ENCODE assay signal across 11 mouse cellular contexts in the genomic region with DNA sequence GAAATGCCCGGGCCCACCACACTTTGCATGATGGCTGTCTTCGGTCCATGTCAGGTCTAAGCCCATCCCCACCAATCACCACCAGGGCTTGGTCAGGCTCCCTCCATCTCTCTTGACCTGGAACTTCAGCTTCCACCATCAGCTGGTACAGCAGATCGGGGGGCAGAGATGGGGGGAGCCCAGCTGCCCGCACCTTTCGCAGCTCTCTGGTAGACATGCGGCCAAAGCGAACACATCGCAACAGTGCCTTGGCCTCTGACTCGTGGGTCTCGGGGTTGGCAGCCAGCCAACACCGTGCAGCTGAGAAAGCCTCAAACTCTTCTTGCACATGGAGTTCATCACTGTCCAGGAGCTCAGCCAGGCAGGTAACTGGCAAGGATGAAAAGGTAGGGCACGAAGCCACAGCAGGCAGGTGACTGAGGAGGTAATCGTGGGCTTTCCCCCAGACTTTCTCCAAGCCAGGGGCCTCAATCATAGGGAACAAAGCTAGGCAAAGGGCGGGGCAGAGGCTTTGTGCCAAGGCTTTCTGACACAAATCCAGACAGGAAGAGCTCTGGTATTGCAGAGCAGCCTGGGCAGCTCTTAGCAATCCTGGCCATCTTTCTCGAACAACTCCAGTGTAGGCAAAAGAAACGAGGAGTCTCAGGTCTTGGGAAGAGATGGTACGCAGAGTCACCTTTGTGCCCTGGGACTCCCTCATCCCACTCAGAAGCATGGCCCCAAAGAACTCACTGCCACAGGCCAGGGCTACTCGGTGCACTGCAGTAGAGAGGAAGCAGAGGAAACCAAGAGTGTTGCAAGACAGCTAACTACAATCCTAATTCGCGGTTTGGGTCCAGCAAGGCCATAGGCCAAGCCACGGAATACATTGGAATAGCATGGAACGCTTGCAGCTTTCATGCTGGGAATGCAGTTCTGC. TPM values are rescaled to one million over a fixed set of nuclear protein-coding genes. Genes with fewer than 3 reads are reported as not detected.
DNase-seq lines count a peak whose midpoint lies in the region; ATAC-seq lines count a peak whose summit lies in the region.
"Had no signal": no experiment of that assay in that cellular context is flagged by ENCODE, and none has a peak within 500 bp of the region (broad histone marks: within the 10 kb centered on the region; RNA-seq: fewer than 3 reads in every experiment).

No protein-coding gene starts in this region.

- ATAC-seq in embryonic facial prominence, embryonic 13.5 days (ENCODE audit: insufficient number of reproducible peaks, insufficient read depth, low FRiP score, low TSS enrichment, low read depth): 0 out of 2 replicates have a peak, but pooled peaks have one; percentile 13
- ATAC-seq in granulocyte monocyte progenitor cell, adult 5-6 weeks (replicated peaks; ENCODE audit: poor library complexity, severe bottlenecking): peak; percentile 61

- H3K4me1 ChIP-seq in embryonic facial prominence, embryonic 13.5 days: peaks cover 21% of the 10 kb centered on the region
- H3K4me1 ChIP-seq in embryonic facial prominence, embryonic 10.5 days: peaks cover 15% of the 10 kb centered on the region

- no peak overlapping the region for H3K27ac ChIP-seq in embryonic facial prominence, embryonic 13.5 days
- H3K27ac ChIP-seq in embryonic facial prominence, embryonic 10.5 days (replicated peaks): no peak overlapping the region
- H3K27ac ChIP-seq: lung, embryonic 15.5 days had no signal

- 85% methylated on average over 22 of the region's 22 CpGs for WGBS in embryonic facial prominence, embryonic 13.5 days
- WGBS in embryonic facial prominence, embryonic 10.5 days: 90% methylated on average over 22 of the region's 22 CpGs

- no peak overlapping the region for H3K9ac ChIP-seq in embryonic facial prominence, embryonic 13.5 days
- H3K9ac ChIP-seq: lung, embryonic 15.5 days had no signal

- H3K4me2 ChIP-seq in embryonic facial prominence, embryonic 13.5 days: no peak overlapping the region
- H3K4me2 ChIP-seq: lung, embryonic 15.5 days had no signal

- no peak for DNase-seq in embryonic facial prominence, embryonic 10.5 days (ENCODE audit: low spot score)
- DNase-seq in adrenal gland, postnatal 10 days: peak; percentile 52
- DNase-seq in lung, postnatal 36 days: peak; percentile 64
- no peak for DNase-seq in layer of hippocampus, postnatal 36 days
- no peak for DNase-seq in layer of hippocampus, postnatal 14 days (ENCODE audit: low spot score in 2 of 2)
- no peak for DNase-seq in right cerebral cortex, postnatal 25 days

- no peak overlapping the region for H3K4me3 ChIP-seq in embryonic facial prominence, embryonic 13.5 days
- H3K4me3 ChIP-seq in embryonic facial prominence, embryonic 10.5 days: no peak overlapping the region
- H3K4me3 ChIP-seq: erythroblast, embryonic 14.5 days; lung, embryonic 15.5 days had no signal

- peaks cover 25% of the 10 kb centered on the region for H3K27me3 ChIP-seq in embryonic facial prominence, embryonic 13.5 days
- peaks cover 27% of the 10 kb centered on the region for H3K27me3 ChIP-seq in embryonic facial prominence, embryonic 10.5 days (replicated peaks; ENCODE audit: low read depth, poor library complexity, severe bottlenecking)

- H3K36me3 ChIP-seq in embryonic facial prominence, embryonic 13.5 days: no peaks in the 10 kb centered on the region
- no peaks in the 10 kb centered on the region for H3K36me3 ChIP-seq in embryonic facial prominence, embryonic 10.5 days (replicated peaks)
- H3K36me3 ChIP-seq: lung, embryonic 15.5 days had no signal

- H3K9me3 ChIP-seq in embryonic facial prominence, embryonic 13.5 days: no peaks in the 10 kb centered on the region
- H3K9me3 ChIP-seq in embryonic facial prominence, embryonic 10.5 days: no peaks in the 10 kb centered on the region
- H3K9me3 ChIP-seq: lung, embryonic 15.5 days had no signal

RNA-seq across cellular contexts. Expression of gene Klhl33, which starts 4.5 kb away (rescaled TPM):
- polyA plus RNA-seq in embryonic facial prominence, embryonic 13.5 days (2015; fragmentation: Nextera tagmentation; extraction: Ambion mirVana): 0.37 and 0.50 TPM in 2 replicates
- polyA plus RNA-seq in embryonic facial prominence, embryonic 10.5 days (2016; fragmentation: Nextera tagmentation; extraction: Ambion mirVana): 0.15 and 0.19 TPM in 2 replicates
- total RNA-seq in adrenal gland, postnatal 10 days (2021): 1 to 10 TPM; 2.1 to 7.9 TPM
- total RNA-seq in granulocyte monocyte progenitor cell, adult 5-6 weeks (2014; fragmentation: Nextera tagmentation): 0.17 TPM in 1 of 2 replicates, not detected in the other
- 0.10 and 0.73 TPM in 2 replicates for total RNA-seq in granulocyte monocyte progenitor cell, adult 5-6 weeks (2017)
- total RNA-seq in layer of hippocampus, postnatal 36 days (2021): 1 to 10 TPM; 3.6 to 5.2 TPM
- 1 to 10 TPM; 2.4 to 2.5 TPM for total RNA-seq in layer of hippocampus, postnatal 14 days (2021)
- polyA plus RNA-seq: erythroblast, embryonic 14.5 days; hindbrain, embryonic 11.5 days had no signal

RNA-seq across cellular contexts. Expression of gene Tep1, which starts 22.4 kb away (rescaled TPM):
- polyA plus RNA-seq in embryonic facial prominence, embryonic 13.5 days (2015; fragmentation: Nextera tagmentation; extraction: Ambion mirVana): 4.4 and 5.3 TPM in 2 replicates
- 4.0 and 5.5 TPM in 2 replicates for polyA plus RNA-seq in embryonic facial prominence, embryonic 10.5 days (2016; fragmentation: Nextera tagmentation; extraction: Ambion mirVana)
- 10 to 100 TPM; 18.8 to 26.2 TPM for total RNA-seq in adrenal gland, postnatal 10 days (2021)
- total RNA-seq in granulocyte monocyte progenitor cell, adult 5-6 weeks (2014; fragmentation: Nextera tagmentation): 41.8 and 54.2 TPM in 2 replicates
- total RNA-seq in granulocyte monocyte progenitor cell, adult 5-6 weeks (2017): 17.4 and 21.1 TPM in 2 replicates
- 1 to 10 TPM; 2.0 to 4.6 TPM for total RNA-seq in layer of hippocampus, postnatal 36 days (2021)
- total RNA-seq in layer of hippocampus, postnatal 14 days (2021): 1 to 10 TPM; 2.7 to 6.1 TPM
- polyA plus RNA-seq: erythroblast, embryonic 14.5 days had no signal

RNA-seq across cellular contexts. Expression of gene Osgep, which starts 31.9 kb away (rescaled TPM):
- 182 and 189 TPM in 2 replicates for polyA plus RNA-seq in embryonic facial prominence, embryonic 13.5 days (2015; fragmentation: Nextera tagmentation; extraction: Ambion mirVana)
- polyA plus RNA-seq in embryonic facial prominence, embryonic 10.5 days (2016; fragmentation: Nextera tagmentation; extraction: Ambion mirVana): 178 and 185 TPM in 2 replicates
- total RNA-seq in adrenal gland, postnatal 10 days (2021): 10 to 100 TPM; 62.7 to 76.7 TPM
- total RNA-seq in granulocyte monocyte progenitor cell, adult 5-6 weeks (2014; fragmentation: Nextera tagmentation): 77.5 and 111 TPM in 2 replicates
- 110 and 118 TPM in 2 replicates for total RNA-seq in granulocyte monocyte progenitor cell, adult 5-6 weeks (2017)
- total RNA-seq in layer of hippocampus, postnatal 36 days (2021): 10 to 100 TPM; 37.3 to 44.1 TPM
- 10 to 100 TPM; 30.9 to 42.8 TPM for total RNA-seq in layer of hippocampus, postnatal 14 days (2021)

RNA-seq across cellular contexts. Expression of gene Apex1, which starts 32.0 kb away (rescaled TPM):
- polyA plus RNA-seq in embryonic facial prominence, embryonic 13.5 days (2015; fragmentation: Nextera tagmentation; extraction: Ambion mirVana): 263 and 305 TPM in 2 replicates
- 548 and 554 TPM in 2 replicates for polyA plus RNA-seq in embryonic facial prominence, embryonic 10.5 days (2016; fragmentation: Nextera tagmentation; extraction: Ambion mirVana)
- 10 to 100 TPM; 69.9 to 71.6 TPM for total RNA-seq in adrenal gland, postnatal 10 days (2021)
- 214 and 260 TPM in 2 replicates for total RNA-seq in granulocyte monocyte progenitor cell, adult 5-6 weeks (2014; fragmentation: Nextera tagmentation)
- 202 and 229 TPM in 2 replicates for total RNA-seq in granulocyte monocyte progenitor cell, adult 5-6 weeks (2017)
- 10 to 100 TPM; 67.9 to 72.3 TPM for total RNA-seq in layer of hippocampus, postnatal 36 days (2021)
- 10 to 100 TPM; 66.3 to 71.3 TPM for total RNA-seq in layer of hippocampus, postnatal 14 days (2021)

RNA-seq across cellular contexts. Expression of gene Pip4p1, which starts 37.9 kb away (rescaled TPM):
- 55.6 and 56.9 TPM in 2 replicates for polyA plus RNA-seq in embryonic facial prominence, embryonic 13.5 days (2015; fragmentation: Nextera tagmentation; extraction: Ambion mirVana)
- 43.5 and 43.6 TPM in 2 replicates for polyA plus RNA-seq in embryonic facial prominence, embryonic 10.5 days (2016; fragmentation: Nextera tagmentation; extraction: Ambion mirVana)
- total RNA-seq in adrenal gland, postnatal 10 days (2021): 10 to 100 TPM; 41.0 to 46.3 TPM
- total RNA-seq in granulocyte monocyte progenitor cell, adult 5-6 weeks (2014; fragmentation: Nextera tagmentation): 48.4 and 72.7 TPM in 2 replicates
- total RNA-seq in granulocyte monocyte progenitor cell, adult 5-6 weeks (2017): 20.9 and 25.0 TPM in 2 replicates
- 100 to 1,000 TPM in 1 of 2 experiments, 10 to 100 TPM in 1; 89.8 to 103 TPM for total RNA-seq in layer of hippocampus, postnatal 36 days (2021)
- total RNA-seq in layer of hippocampus, postnatal 14 days (2021): 10 to 100 TPM; 77.4 to 86.4 TPM

Comparison
In these comparisons a context has a peak if more than half of its experiments do, and no peak if none do; other contexts are left out.
1. DNase-seq: peak in adrenal gland, postnatal 10 days (single experiment) and lung, postnatal 36 days (single experiment); none in embryonic facial prominence, embryonic 10.5 days (single experiment), layer of hippocampus, postnatal 36 days (0 of 2), layer of hippocampus, postnatal 14 days (0 of 2) and right cerebral cortex, postnatal 25 days (single experiment).